In genomic region chr11:94741732-94742272, GRCm38 (mm10) we compare ENCODE assay signal across 27 mouse cellular contexts. TPM values are rescaled to one million over a fixed set of nuclear protein-coding genes. Genes with fewer than 3 reads are reported as not detected.
"Had no signal": no experiment of that assay in that cellular context is flagged by ENCODE, and none has a peak within 500 bp of the region (broad histone marks: within the 10 kb centered on the region; RNA-seq: fewer than 3 reads in every experiment).

Cdc34b (plus strand) TSS chr11:94741782.

- H3K27ac ChIP-seq: kidney, postnatal 0 days; limb, embryonic 12.5 days; limb, embryonic 15.5 days; liver, embryonic 13.5 days; midbrain, embryonic 12.5 days; midbrain, embryonic 15.5 days; neural tube, embryonic 12.5 days; neural tube, embryonic 15.5 days; stomach, embryonic 15.5 days had no signal

- H3K36me3 ChIP-seq: limb, embryonic 12.5 days; limb, embryonic 15.5 days; liver, embryonic 13.5 days; midbrain, embryonic 12.5 days; midbrain, embryonic 15.5 days; neural tube, embryonic 12.5 days; neural tube, embryonic 15.5 days; stomach, embryonic 15.5 days had no signal

- H3K4me1 ChIP-seq: limb, embryonic 12.5 days; limb, embryonic 15.5 days; liver, embryonic 13.5 days; midbrain, embryonic 12.5 days; midbrain, embryonic 15.5 days; neural tube, embryonic 12.5 days; neural tube, embryonic 15.5 days; stomach, embryonic 15.5 days had no signal

- DNase-seq: kidney, adult 18-20 months; kidney, adult 9 months; kidney, postnatal 36 days; layer of hippocampus, postnatal 36 days; left cerebral cortex, postnatal 4 days; liver, embryonic 13.5 days; lung, adult 2 months; lung, postnatal 14 days; lung, postnatal 4 days; right cerebral cortex, adult 18-20 months; right cerebral cortex, postnatal 14 days; spleen, adult 18-20 months; thymus, adult 2 months; thymus, postnatal 14 days; thymus, postnatal 4 days had no signal

- H3K9me3 ChIP-seq: limb, embryonic 15.5 days; liver, embryonic 13.5 days; midbrain, embryonic 12.5 days; midbrain, embryonic 15.5 days; neural tube, embryonic 12.5 days; neural tube, embryonic 15.5 days; stomach, embryonic 15.5 days had no signal

- H3K9ac ChIP-seq: limb, embryonic 12.5 days; limb, embryonic 15.5 days; liver, embryonic 13.5 days; midbrain, embryonic 12.5 days; midbrain, embryonic 15.5 days; neural tube, embryonic 12.5 days; neural tube, embryonic 15.5 days; stomach, embryonic 15.5 days had no signal

- ATAC-seq: intestine, embryonic 16.5 days; midbrain, embryonic 15.5 days had no signal

- H3K4me2 ChIP-seq: limb, embryonic 12.5 days; limb, embryonic 15.5 days; liver, embryonic 13.5 days; midbrain, embryonic 12.5 days; midbrain, embryonic 15.5 days; neural tube, embryonic 12.5 days; neural tube, embryonic 15.5 days; stomach, embryonic 15.5 days had no signal

- H3K27me3 ChIP-seq: midbrain, embryonic 12.5 days; midbrain, embryonic 15.5 days; neural tube, embryonic 12.5 days; neural tube, embryonic 15.5 days; stomach, embryonic 15.5 days had no signal

- H3K4me3 ChIP-seq: limb, embryonic 12.5 days; limb, embryonic 15.5 days; liver, embryonic 13.5 days; midbrain, embryonic 12.5 days; midbrain, embryonic 15.5 days; neural tube, embryonic 12.5 days; neural tube, embryonic 15.5 days; stomach, embryonic 15.5 days had no signal

RNA-seq across cellular contexts. Expression of gene Cdc34b, which starts in this region (rescaled TPM):
- total RNA-seq: layer of hippocampus, adult 8-10 months; left cerebral cortex, postnatal 4 days; megakaryocyte progenitor cell, adult 5-6 weeks had no signal
- polyA plus RNA-seq: intestine, embryonic 16.5 days; limb, embryonic 12.5 days; limb, embryonic 15.5 days; liver, embryonic 16.5 days; midbrain, embryonic 15.5 days; neural tube, embryonic 12.5 days; neural tube, embryonic 15.5 days; thymus, adult 2 months had no signal
